Mouse (Mus musculus): ENCODE measurements around the gene Btbd3.

DNA sequence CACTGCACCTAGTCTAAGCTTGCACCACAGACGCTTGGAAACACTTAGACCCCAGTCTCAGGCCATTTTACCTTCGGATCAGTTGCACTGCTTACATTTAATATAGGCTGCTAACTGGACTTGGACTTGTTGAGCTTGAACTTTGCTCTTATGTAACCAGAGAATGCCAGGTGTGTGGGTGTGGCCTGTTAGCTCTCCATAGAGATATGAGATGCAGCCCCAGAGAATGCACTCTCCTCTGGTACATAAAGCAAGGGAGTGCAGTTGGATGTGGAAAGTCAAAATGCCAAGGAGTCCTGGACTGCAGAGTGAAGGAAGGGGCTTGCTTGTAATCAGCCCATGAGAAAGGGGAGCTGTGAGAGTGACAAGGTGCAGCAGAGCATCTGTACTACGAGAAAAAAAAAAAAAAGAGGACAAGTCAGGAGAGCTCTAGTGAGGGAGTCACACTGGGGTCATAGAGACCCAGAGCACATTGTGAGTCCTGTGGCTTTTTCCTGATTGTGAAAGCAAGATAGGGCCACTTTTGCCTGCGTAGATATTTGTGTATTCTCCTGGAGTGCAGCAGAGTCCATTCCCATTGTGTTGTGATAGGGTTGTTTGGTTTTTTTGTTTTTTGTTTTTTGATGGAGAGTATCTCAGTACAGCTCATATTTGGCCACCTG lies 11.6 kb downstream of the Btbd3 start:
- TF ChIP-seq CTCF (IDR thresholded peaks at IDR 0.05; ENCODE audit: extremely low read depth, insufficient read length, insufficient replicate concordance, low read depth, low read length) (no peak), POLR2A (IDR thresholded peaks at IDR 0.05; ENCODE audit: low read depth, low read length) (no peak)

All from small intestine, adult 2 months (tissue).